Mouse (Mus musculus) erythroid progenitor cell, adult 5-6 weeks (primary cell): Measurements from ENCODE around the gene Arap1. TPM values are rescaled to one million over a fixed set of nuclear protein-coding genes. Genes with fewer than 3 reads are reported as not detected.
A peak's percentile ranks its signal among the peaks of the same experiment; 100 is the strongest.

ENCODE experiments used
- ATAC-seq: replicated peaks from 2 replicates; pipeline ENCODE4 v1.8.0; 2016; ENCODE audit warnings: moderate number of reproducible peaks, mild to moderate bottlenecking, moderate TSS enrichment, inconsistent platforms; ENCODE audit not compliant: poor library complexity, low FRiP score, severe bottlenecking
- total RNA-seq, 2 experiments: library from RNA; stranded (forward) in 1 of 2; stranded (reverse) in 1 of 2; fragments of 150-400 nt in 1 of 2; fragments of 186-747, 209-891 nt in 1 of 2; gene quantifications; 2 replicates each; pipeline versions ENCODE4 v1.2.3 to v1.2.4; 2015 to 2017; ENCODE audit warnings: low replicate concordance in 2 of 2

Arap1 gene
- total RNA-seq, 2 experiments from 2014 or later = 10.6 to 20.1 TPM

DNA sequence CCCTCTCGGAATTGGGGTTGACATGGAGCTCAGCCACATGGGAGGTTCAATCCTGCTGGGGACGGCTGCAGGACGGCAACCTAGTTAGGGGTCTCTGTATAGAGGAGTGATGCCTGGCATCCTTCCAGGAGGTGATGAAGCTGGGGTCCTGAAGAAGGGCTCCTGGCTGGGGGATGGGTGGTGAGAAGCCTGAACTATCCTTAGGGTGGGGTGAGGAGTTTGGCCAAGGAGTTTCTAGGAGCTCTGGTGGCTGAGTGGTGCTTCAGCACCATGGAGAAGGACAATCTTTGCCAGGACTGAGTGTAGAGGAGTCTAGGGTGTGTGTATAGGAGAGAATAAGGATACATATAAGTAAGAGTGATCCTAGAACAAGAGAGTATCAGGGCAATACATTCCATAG is 74.2 kb downstream of the Arap1 start:
- no peak for ATAC-seq

DNA sequence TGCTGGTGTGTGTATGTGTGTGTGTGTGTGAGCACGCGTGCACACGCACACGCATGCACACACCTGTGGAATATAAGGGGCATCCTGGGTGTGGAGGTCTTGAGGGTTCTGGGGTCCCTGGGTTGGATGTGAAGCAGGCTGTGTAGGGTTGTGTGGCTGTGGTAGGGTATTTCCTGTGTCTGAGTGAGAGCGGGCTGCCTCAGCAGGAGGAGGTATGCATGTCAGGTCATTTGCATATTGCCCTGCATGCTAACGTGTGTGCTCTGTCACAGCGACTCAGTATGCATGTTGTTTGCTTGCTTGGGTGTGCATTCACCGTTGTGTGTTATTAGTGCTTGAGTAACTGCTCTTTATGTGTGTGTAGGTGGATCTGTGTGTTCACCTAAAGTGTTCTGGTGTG is 74.8 kb downstream of the Arap1 start:
- ATAC-seq = no peak

DNA sequence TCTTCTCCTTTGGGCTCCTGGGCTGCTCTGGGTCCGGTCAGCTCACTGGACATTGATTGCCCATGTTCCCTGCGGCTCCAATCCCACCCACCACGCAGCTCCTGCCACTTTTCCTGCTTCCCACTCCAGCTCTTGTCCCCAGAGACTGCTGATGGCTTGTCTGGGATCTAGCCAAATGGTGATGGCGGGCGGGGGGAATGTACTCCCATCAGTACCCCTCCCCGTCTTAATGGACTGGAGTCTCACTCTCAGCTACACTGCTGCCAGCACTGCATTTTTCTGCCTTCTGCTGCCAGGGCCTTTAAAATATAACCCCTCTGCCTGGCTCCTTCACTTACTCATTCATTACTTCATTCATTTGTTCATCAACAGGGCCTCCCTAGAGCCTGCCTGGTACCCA is 76.1 kb downstream of the Arap1 start:
- no peak for ATAC-seq

DNA sequence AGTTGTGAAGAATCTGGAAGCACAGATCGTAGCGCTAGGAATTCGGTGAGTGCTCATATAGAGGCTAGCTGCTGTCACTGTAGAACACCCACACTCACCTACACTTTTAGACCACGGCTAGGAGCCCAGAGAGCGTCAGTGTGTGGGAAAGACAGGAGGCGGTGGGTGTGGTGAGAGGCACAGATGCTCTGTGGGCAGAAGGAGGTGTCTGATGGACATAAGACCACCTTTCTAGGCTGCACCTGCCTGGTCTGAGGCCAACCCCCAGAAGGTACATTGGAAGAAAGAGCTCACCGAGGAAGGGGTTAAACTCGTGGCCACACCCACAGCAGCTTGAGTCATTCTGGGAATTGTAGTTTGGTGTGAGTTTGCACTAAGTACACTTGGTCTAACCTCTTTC is 78.8 kb downstream of the Arap1 start:
- ATAC-seq = no peak

DNA sequence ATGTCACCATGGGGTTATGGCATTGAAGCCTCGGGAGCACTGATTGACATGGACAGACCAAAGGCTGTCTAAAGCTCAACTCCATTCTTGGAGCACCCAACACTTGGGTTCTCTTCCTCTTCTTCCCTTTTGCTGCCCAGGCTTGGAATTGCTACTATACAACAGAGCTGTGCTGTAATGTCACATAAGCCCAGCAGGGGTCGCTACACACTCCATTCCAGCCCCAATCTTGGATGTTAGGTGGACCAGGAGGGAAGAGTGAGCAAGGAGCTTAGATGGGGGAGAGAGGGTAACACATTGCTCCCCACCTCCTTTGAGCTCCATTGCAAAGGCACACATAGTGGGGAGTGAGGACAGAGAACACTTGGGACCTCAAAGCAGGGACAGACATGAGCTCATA is 79.9 kb downstream of the Arap1 start:
- ATAC-seq = 0 out of 2 replicates have a peak, but pooled peaks have one; percentile 15

DNA sequence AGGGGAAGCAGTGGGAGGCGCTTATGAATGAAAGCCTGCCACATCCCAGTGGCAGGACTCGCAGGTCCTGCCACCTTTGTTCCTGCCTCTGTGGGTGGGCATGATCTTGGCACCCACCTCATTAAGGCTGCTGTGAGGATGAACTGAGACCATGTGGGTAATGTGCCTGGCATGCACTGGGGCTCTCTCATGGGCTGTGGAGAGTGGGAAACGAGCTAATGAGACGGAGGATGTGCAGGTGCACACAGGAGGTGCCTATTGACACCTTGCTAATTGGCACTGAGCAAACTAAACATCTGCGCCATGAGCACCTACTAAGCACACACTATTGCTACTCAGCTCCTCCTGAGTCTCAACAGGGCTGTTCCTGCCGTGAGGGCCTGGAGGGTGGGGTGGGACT is 87.2 kb downstream of the Arap1 start:
- no peak for ATAC-seq

DNA sequence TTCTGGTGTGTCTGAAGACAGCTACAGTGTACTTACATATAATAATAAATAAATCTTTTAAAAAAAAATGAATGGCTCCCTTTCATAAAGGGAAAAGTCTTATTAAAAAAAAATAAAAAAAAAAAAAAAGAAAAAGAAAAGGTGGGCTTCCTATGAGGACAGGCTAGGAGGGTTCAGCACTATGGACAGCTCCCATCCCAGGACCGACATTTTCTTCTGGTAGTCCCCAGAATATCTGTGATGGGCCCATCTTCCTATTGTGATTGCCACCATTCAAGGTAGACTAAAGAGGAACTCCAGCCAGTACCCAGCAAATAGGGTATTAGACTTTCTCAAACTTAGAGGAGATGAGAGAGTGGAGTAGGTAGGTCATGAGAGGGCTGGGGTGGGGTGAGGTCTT is 90.0 kb downstream of the Arap1 start:
- no peak for ATAC-seq

DNA sequence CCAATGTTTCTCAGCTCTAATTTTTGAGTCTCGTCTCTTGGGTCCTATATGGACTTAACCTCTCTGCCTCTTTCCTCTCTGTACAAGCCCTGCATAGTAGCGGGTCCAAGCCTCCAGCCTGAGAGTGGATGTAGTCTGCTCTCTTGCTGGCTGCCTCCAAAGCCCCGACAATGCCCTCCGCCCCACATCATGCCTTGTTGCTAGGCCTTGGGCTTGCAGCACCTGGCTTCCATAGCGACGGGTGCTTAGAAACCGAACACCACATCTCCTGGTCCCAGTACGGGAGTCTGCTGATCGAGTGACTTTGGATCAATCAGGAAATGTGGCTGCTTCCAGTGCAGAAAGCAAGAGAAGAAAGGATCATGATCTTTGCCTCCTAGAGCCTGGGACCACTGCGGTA is 95.2 kb downstream of the Arap1 start:
- ATAC-seq = no peak

DNA sequence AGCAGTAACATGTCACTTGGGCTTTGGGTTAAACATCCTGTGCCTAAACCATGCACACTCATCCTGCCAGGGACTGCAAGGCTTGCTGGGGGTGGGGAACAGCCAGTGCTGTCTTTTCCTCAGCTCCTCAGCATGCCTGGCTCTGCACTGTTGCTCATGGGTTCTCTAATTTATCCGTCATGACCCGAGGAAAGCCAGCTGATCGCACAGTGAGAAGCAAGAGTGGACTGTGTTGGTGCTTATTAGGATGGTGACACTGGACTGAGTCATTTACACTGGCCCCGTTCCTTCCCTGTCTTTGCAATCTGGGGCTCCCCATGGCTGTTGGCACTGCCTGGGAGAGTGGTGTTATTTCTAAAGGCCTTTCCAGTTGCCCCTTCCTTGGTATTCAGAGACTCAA is 96.3 kb downstream of the Arap1 start:
- ATAC-seq = no peak

DNA sequence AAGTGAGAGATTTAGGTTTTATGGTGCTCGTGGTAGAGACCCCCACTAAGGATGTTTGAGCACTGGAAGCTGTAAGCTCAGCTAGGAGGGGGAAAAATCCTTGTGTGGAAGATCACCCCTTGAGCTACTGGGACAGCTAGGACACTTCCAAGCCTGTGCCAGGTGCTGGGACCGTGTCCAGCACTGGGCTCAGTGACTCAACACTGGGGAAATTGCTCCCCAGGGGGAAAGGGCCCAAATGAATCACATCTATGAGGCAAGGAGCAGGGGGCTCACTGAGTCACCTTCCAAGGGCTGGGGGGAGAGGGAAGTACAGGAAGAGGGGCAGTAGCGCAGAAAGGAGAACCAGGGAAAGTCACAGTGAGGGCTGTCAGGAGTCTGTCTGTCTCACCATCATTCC is 102.0 kb downstream of the Arap1 start:
- no peak for ATAC-seq

DNA sequence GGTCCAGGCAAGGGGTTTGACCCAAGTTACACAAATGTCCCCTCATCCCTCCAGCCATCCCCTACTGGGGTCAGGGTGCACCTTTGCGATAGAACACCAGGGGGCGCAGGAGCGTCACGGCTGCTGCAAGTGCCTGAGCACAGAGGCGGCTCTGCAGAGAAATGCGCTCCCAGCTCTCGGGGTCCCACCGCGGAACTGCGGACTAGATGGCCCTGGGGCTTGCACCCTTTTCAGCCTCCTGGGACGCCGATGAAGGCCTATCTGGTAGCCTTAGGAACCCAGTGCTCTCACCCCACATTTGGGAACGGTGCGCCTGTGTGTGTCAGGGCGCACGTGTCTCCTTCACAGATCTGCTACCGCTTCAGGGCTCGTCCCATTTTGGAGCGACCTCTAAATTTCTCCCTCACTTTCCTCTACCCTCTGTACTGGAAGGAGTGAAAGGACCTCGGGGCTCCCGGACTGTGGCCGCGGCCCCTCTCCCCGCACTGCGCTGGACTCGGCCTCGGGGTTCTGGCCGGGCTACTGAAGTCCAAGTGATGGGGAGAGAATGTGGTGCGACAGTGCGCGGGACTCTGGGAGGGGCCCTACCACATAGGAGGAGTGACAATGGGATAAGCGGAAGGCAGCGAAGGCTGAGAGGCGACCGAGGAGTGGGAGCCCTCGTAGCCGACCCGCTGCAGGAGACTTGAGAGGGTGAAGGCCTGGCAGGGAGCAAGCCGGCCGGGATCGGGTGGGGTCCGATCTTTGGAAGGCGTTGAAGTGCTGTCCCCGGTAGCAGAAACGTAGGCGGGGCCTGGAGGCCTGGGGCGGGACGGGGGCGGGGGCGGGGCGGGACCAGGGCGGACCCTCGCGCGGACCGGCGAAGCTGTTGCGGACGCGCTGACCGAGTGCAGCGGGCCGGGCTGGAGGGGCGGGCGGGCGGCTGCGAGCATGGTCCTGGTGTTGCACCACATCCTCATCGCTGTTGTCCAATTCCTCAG is 102.8 kb downstream of the Arap1 start:
- peak; percentile 74 for ATAC-seq

DNA sequence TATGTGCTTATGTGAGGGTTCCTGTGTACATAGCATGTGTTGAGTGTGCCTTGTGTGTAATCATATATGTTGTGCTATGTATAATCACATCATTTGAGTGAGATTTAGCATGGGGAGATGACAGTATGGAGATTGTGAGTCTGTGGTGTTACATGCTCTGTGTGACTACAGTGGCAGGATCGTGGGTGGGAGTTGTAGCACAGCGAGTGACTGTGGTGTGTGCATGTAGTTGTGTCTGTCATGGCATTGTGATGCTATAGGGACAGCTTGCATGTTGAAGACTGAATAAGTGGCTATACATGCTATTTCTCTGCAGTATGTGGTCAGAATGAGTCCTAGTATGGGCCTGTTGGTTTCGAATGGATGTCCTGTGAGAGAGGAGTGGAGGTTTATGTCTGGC is 104.8 kb downstream of the Arap1 start:
- no peak for ATAC-seq

DNA sequence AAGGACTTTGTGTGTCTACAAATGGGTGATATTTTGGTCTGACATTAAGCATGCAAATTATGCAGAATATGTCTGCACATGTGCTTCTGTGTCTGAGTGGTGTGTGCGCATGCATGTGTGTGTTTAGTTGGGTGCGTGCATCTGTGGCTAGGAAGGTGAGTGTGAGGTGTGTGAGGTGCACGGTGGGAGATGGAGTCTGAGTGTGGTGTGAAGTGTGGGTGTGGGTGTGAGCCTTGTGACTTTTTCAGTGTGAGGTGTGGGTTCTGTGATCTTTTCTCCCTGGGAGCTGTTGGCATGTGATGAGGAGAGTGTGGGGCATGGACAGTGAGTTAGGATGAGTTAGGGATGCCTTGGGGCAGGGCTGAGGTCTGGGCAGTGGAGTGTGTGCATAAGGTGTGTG is 105.4 kb downstream of the Arap1 start:
- ATAC-seq = no peak

DNA sequence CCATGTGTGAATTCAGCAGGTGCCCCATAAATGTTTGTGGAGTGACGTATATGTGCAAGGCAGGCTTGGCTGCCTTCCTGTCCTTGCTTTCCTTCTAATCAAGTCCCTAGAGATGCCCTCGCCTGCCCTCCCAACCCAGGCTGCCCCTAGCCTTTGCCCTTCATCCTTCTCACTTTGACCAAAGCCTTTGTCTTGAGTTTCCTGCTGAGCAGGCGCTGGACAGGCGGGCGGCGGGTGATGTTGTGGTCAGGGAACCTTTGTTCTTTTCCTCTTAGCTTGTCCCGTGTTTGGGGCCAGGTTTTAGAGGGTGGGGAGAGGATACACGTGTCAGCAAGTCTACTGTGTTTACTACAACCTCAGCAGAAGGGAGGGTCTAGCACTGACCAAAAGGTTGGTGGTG is 105.9 kb downstream of the Arap1 start:
- ATAC-seq = no peak

DNA sequence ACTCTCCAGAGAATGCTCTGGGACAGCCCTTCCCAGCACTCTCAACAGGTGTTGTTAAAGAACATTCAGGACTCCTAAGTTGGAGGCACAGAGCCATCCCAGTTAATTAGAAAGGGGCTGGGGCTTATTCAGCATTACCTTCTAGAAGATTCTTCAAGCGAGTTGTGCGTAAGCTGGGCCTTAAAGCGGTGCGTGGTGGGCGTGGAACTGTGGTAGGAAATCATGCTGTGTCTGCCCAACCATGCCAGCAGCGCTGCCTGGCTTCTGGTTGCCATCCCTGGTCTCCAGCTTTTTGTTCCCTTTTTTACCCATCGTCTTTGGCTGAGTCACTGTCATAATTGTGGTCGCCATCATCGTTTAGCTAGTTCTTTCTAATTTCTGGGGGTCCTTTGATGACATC is 106.6 kb downstream of the Arap1 start:
- no peak for ATAC-seq

DNA sequence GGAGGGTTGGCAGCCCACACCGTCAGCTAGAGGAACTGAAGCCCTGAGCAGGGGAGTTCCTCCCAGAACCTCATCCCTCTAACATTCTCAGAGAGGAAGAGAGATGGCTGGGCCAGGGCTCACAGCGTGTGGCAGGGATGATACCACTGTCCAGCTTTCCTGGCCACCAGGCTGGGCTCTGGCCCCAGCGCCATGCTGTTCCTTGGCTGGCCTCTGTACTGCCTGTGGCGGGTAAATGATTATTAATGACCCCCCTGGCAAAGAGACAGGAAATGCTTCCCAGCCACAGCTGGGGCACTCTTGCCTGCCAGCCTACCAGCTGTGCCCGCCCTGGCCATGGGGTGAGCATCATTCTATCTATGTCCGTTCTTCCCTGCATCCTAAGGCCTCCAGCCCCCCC is 107.3 kb downstream of the Arap1 start:
- ATAC-seq = no peak

DNA sequence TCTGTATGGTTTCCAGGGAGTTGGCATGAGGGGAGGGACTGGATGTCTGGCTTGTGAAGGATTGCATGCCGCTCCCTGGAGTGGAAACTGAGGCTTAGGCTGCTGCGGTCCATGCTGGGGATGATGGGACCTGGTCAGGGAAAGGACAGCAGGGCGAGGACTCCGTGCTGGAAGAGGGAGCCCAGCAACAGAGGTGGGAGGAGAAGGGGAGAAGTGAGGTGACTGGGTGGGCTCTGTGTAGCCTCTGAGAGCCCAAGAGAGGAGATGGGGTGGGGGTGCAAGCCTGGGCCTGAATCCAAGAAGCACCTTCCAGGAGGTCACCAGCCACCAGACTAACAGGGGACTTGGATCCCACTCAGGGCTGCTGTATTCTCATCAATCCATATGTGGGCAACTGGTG is 108.5 kb downstream of the Arap1 start:
- ATAC-seq = no peak

DNA sequence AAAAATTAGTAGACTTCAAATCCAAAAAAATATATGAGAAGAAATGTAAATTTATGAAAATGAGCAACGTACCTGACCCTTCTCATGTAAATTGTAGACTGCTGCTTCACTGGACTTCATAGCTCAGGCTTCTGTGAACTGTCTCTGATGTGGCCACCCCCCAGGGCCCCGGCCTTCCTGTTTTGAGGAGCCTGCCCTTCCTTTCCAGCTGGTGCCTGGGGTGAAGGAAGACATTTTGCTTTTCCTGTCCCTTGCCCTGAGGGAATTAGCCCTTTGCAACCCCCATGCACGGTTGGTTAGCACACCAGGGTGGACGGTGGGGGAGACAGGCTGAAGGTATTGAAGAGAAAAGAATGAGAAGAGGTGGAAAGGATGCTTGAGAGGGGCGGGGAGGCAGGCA is 108.9 kb downstream of the Arap1 start:
- no peak for ATAC-seq

DNA sequence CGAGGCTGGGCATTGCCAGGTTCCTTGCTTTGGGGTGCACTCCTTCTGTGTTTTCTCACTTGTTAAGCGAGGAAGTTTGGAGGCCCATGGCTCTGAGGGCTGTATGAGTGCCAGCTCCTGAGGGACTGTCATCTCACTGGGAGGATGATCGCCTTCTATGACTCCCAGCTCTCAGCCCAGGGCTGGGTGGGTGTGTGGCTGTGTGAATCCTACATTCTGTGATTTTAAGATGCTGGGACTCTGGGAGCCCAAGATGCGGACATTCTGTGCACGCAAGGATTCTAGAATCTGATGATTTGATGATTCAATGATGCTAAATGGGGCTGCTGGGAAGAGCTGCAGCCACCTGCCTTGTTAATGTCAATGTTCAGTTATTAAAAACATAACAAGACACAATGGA is 109.4 kb downstream of the Arap1 start:
- no peak for ATAC-seq

DNA sequence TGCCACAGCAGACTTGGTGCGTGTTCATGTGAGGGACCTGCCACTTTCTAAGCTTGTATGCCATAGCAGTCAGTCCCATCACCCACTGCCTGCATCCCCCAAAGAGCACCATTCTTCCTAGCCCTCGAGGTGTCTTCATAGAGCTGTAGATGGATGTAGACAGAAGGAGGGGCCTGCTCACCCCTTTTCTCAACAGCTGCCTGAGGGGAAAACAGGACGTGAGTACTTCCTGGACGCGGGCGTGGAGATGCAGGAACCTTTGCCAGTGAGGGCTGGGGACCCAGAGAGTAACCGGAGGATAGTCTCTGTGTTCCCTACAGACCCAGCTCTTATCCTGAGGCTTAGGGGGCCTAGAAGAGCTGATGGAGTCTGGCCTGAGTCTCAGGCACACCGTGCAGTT is 109.9 kb downstream of the Arap1 start:
- ATAC-seq = no peak

DNA sequence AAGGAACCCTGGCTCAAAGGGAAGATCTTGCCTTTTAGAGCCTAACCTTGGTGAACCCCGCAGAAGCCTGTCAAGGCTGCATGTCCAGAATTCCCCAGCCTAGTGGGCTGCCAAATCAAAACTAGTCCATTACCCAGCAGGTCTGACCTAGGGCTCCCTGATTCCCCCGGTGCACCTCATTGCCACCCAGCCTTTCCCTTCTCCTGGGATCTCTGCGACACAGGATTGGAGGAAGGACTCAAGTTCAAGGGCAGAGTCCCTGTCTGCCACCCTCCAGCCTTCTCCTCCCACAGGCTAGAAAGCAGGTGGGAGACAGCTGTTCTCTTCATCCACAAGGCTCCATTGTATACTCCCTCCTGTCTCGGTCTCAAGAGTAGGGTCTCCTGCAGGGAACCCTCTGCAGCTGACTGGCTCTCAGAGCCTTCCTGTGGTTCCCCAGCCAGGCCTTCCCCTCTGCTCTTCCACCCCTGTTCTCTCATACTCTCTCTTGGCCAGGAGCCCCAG is 110.5 kb downstream of the Arap1 start:
- no peak for ATAC-seq
